Mouse (Mus musculus) hindbrain, embryonic 11.5 days (tissue): Measurements from ENCODE around the gene Icmt. TPM values are rescaled to one million over a fixed set of nuclear protein-coding genes. Genes with fewer than 3 reads are reported as not detected.

Experiments used
- polyA plus RNA-seq: library from polyadenylated mRNA; unstranded; fragments of >200 nt; fragmentation: Nextera tagmentation; extraction: Ambion mirVana; gene quantifications from 2 replicates; pipeline ENCODE4 v1.2.1, GENCODE M21; 2014

The Icmt gene
- polyA plus RNA-seq, 1 experiment from 2014 or later, result 17.4 TPM

Other genes with a start within 250 kb of the Icmt start
- 4.0 and 4.6 TPM in 2 replicates for gene Plekhg5, start 224.7 kb upstream of the Icmt start, polyA plus RNA-seq
- 0.18 and 0.28 TPM in 2 replicates for gene Tnfrsf25, start 181.3 kb upstream of the Icmt start, polyA plus RNA-seq
- gene Espn, start 144.9 kb upstream of the Icmt start, polyA plus RNA-seq, result 1.4 and 2.0 TPM in 2 replicates
- 2.7 and 4.3 TPM in 2 replicates for gene Hes2, start 138.4 kb upstream of the Icmt start, polyA plus RNA-seq
- 116 and 125 TPM in 2 replicates for gene Acot7, start 119.1 kb upstream of the Icmt start, polyA plus RNA-seq
- 8.7 and 9.5 TPM in 2 replicates for gene Gpr153, start 23.0 kb upstream of the Icmt start, polyA plus RNA-seq
- 2.9 and 3.5 TPM in 2 replicates for gene Hes3, start 5.6 kb upstream of the Icmt start, polyA plus RNA-seq
- 1.5 and 1.6 TPM in 2 replicates for gene Rnf207, start 21.8 kb downstream of the Icmt start, polyA plus RNA-seq
- gene Rpl22, start 28.5 kb downstream of the Icmt start, polyA plus RNA-seq, result 304 and 330 TPM in 2 replicates
- gene Chd5, start 41.4 kb downstream of the Icmt start, polyA plus RNA-seq, result 0.14 and 0.28 TPM in 2 replicates
- 3.5 and 4.2 TPM in 2 replicates for gene Nphp4, start 179.5 kb downstream of the Icmt start, polyA plus RNA-seq
- gene Kcnab2, start 180.6 kb downstream of the Icmt start, polyA plus RNA-seq, result 9.2 and 11.1 TPM in 2 replicates